Mouse (Mus musculus) neural tube, embryonic 11.5 days (tissue): Measurements from ENCODE around the gene Vmn1r3. TPM values are rescaled to one million over a fixed set of nuclear protein-coding genes. Genes with fewer than 3 reads are reported as not detected.
"Not testable (repeated sequence)": the region's sequence is repeated elsewhere in the genome, so short reads cannot be mapped to it uniquely, and the experiment has no call there.

Experiments
- ATAC-seq: fragments of 200-750 bp; cut with Nextera tagmentation; 2 replicates; pipeline ENCODE4 v1.8.0; 2017; ENCODE audit warnings: moderate number of reproducible peaks, mild to moderate bottlenecking, moderate TSS enrichment, moderate library complexity; ENCODE audit not compliant: insufficient read depth, low FRiP score, low TSS enrichment
- DNase-seq: peaks from one replicate; pipeline ENCODE4 v3.0.0-alpha.2; 2015; ENCODE audit warnings: low spot score
- H3K27ac ChIP-seq: fragments of 300-500 bp; sonication (generic); 2 replicates; pipeline ENCODE4 v1.5.1; 2014; ENCODE audit warnings: low read depth, mild to moderate bottlenecking, low read length
- H3K27me3 ChIP-seq: fragments of 300-500 bp; sonication (generic); 2 replicates; pipeline ENCODE4 v1.6.1; 2014; ENCODE audit warnings: mild to moderate bottlenecking, low read length, mixed read lengths; ENCODE audit not compliant: control insufficient read depth, insufficient read depth
- H3K36me3 ChIP-seq: fragments of 300-500 bp; sonication (generic); 2 replicates; pipeline ENCODE4 v1.6.1; 2014; ENCODE audit warnings: mild to moderate bottlenecking, low read length, moderate library complexity, mixed read lengths; ENCODE audit not compliant: control insufficient read depth, insufficient read depth
- H3K4me1 ChIP-seq: fragments of 300-500 bp; sonication (generic); 2 replicates; pipeline ENCODE4 v1.6.1; 2014; ENCODE audit warnings: low read length, mixed read lengths; ENCODE audit not compliant: control insufficient read depth, insufficient read depth
- H3K4me2 ChIP-seq: fragments of 300-500 bp; sonication (generic); 2 replicates; pipeline ENCODE4 v1.6.1; 2014; ENCODE audit warnings: low read depth, mild to moderate bottlenecking, moderate library complexity
- H3K4me3 ChIP-seq: fragments of 300-500 bp; sonication (generic); 2 replicates; pipeline ENCODE4 v1.5.1; 2014; ENCODE audit warnings: low read depth, low read length
- H3K9ac ChIP-seq: fragments of 300-500 bp; sonication (generic); 2 replicates; pipeline ENCODE4 v1.6.1; 2014; ENCODE audit warnings: mild to moderate bottlenecking, low read length
- H3K9me3 ChIP-seq: fragments of 300-500 bp; sonication (generic); 2 replicates; pipeline ENCODE4 v1.6.1; 2016; ENCODE audit warnings: low read length; ENCODE audit not compliant: control insufficient read depth
- WGBS: fragments of 180-500 bp; shearing (Covaris S2); extraction: QIAGEN DNeasy Blood & Tissue Kit; methylation state at CpG from one replicate; pipeline ENCODE4 v1.1.7; 2014; 5-methylcytosine and 5-hydroxymethylcytosine counted together
- polyA plus RNA-seq: library from polyadenylated mRNA; unstranded; fragments of >200 nt; fragmentation: Nextera tagmentation; extraction: Ambion mirVana; gene quantifications from 2 replicates; pipeline ENCODE4 v1.2.1, GENCODE M21; 2014

The Vmn1r3 gene
- polyA plus RNA-seq, 1 experiment from 2014 or later = not detected

DNA sequence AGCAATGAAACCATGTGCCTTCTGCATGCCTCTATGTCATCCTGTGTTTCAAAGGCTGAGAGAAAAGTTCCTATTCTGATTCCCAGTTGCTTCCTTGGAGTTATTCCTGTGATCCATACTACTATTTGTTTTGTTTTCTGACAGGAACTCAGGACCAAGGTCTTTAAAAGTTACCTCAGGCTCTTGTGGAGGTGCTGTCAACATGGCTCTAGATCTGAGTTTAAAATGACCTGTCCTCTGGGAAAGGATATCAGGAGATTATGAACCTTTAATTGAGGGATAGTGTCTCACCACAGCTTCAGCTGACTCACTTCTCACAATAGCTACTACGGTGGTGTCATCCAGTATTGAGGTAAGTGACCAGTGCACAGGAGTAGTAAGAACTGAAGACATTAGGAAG is 18.1 kb downstream of the Vmn1r3 start, which contains the start of gene Vmn1r2:
Vmn1r2 (plus strand) TSS at position 301 of the 400 bp plus-strand sequence.
- not testable (repeated sequence) for H3K4me2 ChIP-seq, ATAC-seq, DNase-seq, H3K9me3 ChIP-seq, H3K4me1 ChIP-seq, H3K27ac ChIP-seq, H3K36me3 ChIP-seq, H3K9ac ChIP-seq, H3K4me3 ChIP-seq, H3K27me3 ChIP-seq
- no CpG with 5 or more reads among the region's 1 CpGs for WGBS

DNA sequence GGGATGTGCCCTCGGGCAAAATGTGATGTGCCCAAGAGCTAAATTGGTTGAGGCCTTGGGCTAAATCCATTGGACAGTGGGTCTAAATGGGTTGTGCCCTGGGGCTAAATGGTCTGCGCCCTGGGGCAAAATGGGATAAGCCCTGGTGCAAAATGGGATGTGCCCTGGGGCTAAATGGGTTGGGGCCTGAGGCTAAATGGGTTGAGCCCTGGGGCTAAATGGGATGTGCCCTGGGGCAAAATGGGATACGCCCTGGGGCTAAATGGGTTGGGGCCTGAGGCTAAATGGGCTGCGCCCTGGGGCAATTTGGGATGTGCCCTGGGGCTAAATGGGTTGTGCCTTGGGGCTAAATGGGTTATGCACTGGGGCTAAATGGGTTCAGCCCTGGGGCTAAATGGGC is 20.1 kb downstream of the Vmn1r3 start:
- Histone ChIP-seq H3K36me3 (no peaks in the 10 kb centered on the region), H3K4me2 (no peak overlapping the region), H3K4me3 (no peak overlapping the region), H3K4me1 (no peaks in the 10 kb centered on the region), H3K9ac (no peak overlapping the region), H3K27ac (no peak overlapping the region), H3K9me3 (peaks cover 7% of the 10 kb centered on the region), H3K27me3 (no peaks in the 10 kb centered on the region)
- DNase-seq (no peak), ATAC-seq (no peak)
- WGBS = 92% methylated on average over 4 of the region's 4 CpGs

DNA sequence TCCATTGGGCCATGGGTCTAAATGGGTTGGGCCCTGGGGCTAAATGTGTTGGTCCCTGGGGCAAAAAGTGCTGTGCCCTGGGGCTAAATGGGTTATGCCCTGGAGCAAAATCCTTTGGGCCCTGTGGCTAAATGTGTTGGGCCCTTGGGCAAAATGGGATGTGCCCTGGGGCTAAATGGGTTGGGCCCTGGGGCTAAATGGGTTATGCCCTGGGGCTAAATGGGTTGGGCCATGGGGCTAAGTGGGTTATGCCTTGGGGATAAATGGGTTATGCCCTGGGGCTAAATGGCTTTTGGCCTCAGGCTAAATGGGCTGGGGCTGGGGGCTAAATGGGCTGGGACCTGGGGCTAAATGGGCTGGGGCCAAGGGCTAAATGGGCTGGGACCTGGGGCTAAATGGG is 20.7 kb downstream of the Vmn1r3 start:
- not testable (repeated sequence) for ATAC-seq, H3K27me3 ChIP-seq, H3K4me3 ChIP-seq, H3K4me2 ChIP-seq, H3K4me1 ChIP-seq, DNase-seq, H3K36me3 ChIP-seq, H3K9me3 ChIP-seq, H3K27ac ChIP-seq, H3K9ac ChIP-seq

DNA sequence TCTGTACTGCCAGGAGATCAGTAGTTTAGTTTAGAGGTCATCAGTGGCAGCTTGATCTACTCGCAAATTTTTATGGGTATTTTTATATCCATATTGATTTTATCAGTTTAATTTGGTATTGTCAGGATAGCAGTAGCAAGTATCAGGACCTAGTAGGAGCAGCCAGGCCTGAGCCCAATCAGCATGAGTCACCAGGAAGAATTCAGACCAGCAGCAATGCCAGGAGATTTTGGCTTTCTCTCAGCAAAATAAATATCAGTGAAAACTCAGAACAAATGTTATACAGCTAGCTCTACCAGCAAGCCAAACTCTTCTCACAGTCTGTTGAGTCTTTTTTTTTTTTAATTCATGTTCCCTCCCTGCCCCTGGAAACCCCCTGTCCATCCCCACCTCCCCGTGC is 31.8 kb downstream of the Vmn1r3 start:
- not testable (repeated sequence) for H3K27me3 ChIP-seq, H3K4me1 ChIP-seq, H3K36me3 ChIP-seq, H3K27ac ChIP-seq, H3K4me3 ChIP-seq, H3K9me3 ChIP-seq, DNase-seq, ATAC-seq, H3K9ac ChIP-seq, H3K4me2 ChIP-seq
- 72% methylated on average over 2 of the region's 2 CpGs for WGBS

DNA sequence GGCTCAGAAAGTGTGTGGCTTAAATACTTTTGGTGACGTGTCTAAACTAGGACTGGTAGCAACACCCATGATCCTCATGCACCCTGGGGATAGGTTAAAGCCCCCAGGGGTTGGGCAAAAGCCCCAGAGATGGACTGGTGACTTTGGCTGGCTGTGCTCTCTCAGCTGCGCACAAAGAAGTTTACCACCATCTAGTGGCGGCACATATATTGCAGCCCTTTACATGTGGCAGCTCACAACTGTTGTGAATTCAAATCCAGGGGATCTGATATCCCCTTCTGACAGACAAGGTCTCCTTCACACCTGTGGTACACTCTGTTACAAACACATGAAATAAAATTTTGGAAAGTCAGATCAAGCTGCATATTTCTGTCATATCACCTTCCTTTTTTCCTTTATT is 37.2 kb downstream of the Vmn1r3 start:
- not testable (repeated sequence) for H3K9me3 ChIP-seq, H3K27me3 ChIP-seq, H3K27ac ChIP-seq

More for the DNA sequence above, 37.2 kb downstream of the Vmn1r3 start:
- H3K4me2 ChIP-seq, H3K9ac ChIP-seq, ATAC-seq, H3K4me3 ChIP-seq, H3K4me1 ChIP-seq, H3K36me3 ChIP-seq, DNase-seq: not testable (repeated sequence)
- WGBS = no CpG with 5 or more reads among the region's 3 CpGs

Other genes starting within 250 kb of the Vmn1r3 start
- not detected in 2 replicates for gene Vmn1r2, start 18.0 kb downstream of the Vmn1r3 start, polyA plus RNA-seq